8 mouse cellular contexts compared by ENCODE assay signal in genomic region chr6:86194941-86195932, GRCm38 (mm10). TPM values are rescaled to one million over a fixed set of nuclear protein-coding genes. Genes with fewer than 3 reads are reported as not detected.
DNase-seq lines count a peak whose midpoint lies in the region; ATAC-seq and TF ChIP-seq lines count a peak whose summit lies in the region.

TSS of gene Tgfa (plus strand) at chr6:86195223.

- peaks cover 9% of the 10 kb centered on the region; the same call in 1 of the 2 replicates for H3K27me3 ChIP-seq in G1E (ENCODE audit: insufficient read depth, low read length)
- peaks cover 55% of the 10 kb centered on the region for H3K27me3 ChIP-seq in forebrain, embryonic 13.5 days

- peaks cover 26% of the 10 kb centered on the region for H3K36me3 ChIP-seq in G1E (replicated peaks)
- no peaks in the 10 kb centered on the region for H3K36me3 ChIP-seq in forebrain, embryonic 13.5 days (ENCODE audit: poor library complexity, severe bottlenecking)

- intact Hi-C loops in heart, postnatal 25 days (cut with DNase I): loop anchor here (5.0 kb wide), 1 partner anchor 167 kb away; no protein-coding TSS in a partner anchor

- ATAC-seq in G1E (ENCODE audit: extremely low read depth, insufficient number of reproducible peaks, low FRiP score, poor library complexity, severe bottlenecking): peak; percentile 77
- peak; percentile 88 for ATAC-seq in forebrain, embryonic 13.5 days

- TF ChIP-seq CTCF in G1E (IDR thresholded peaks at IDR 0.05; ENCODE audit: low read depth, low read length): no peak
- TF ChIP-seq CTCF in lung, adult 2 months (IDR thresholded peaks at IDR 0.05; ENCODE audit: insufficient read depth, low read length): peak; percentile 39

- H3K9me3 ChIP-seq in G1E (replicated peaks): no peaks in the 10 kb centered on the region
- H3K9me3 ChIP-seq in forebrain, embryonic 13.5 days (replicated peaks): no peaks in the 10 kb centered on the region

- no peak within 1 kb of the TSS for H3K27ac ChIP-seq in brown adipose tissue, adult 24 weeks (replicated peaks; ENCODE audit: low read depth, low read length)
- H3K27ac ChIP-seq in forebrain, embryonic 13.5 days: no peak within 1 kb of the TSS

- peak within 1 kb of the TSS; percentile 68 for H3K9ac ChIP-seq in forebrain, embryonic 13.5 days

- H3K4me2 ChIP-seq in forebrain, embryonic 13.5 days: peak within 1 kb of the TSS; percentile 90

- no peak for TF ChIP-seq POLR2A in lung, adult 2 months (IDR thresholded peaks at IDR 0.05; ENCODE audit: borderline replicate concordance, extremely low read depth, low read depth, low read length)

- under 1% methylated on average over 93 of the region's 97 CpGs for WGBS in forebrain, embryonic 13.5 days
- whole genome bisulfite sequencing in lung, adult 2 months: under 1% methylated on average over 97 of the region's 97 CpGs

- peaks cover 64% of the 10 kb centered on the region for H3K4me1 ChIP-seq in G1E (ENCODE audit: insufficient read depth, low read depth, low read length)
- 0 out of 2 replicates have a peak, but pooled peaks cover 2% of the 10 kb centered on the region for H3K4me1 ChIP-seq in brown adipose tissue, adult 24 weeks (ENCODE audit: control insufficient read depth, insufficient read depth, insufficient read length, low read length)
- peaks cover 20% of the 10 kb centered on the region for H3K4me1 ChIP-seq in forebrain, embryonic 13.5 days
- no peaks in the 10 kb centered on the region for H3K4me1 ChIP-seq in lung, adult 2 months (ENCODE audit: control insufficient read depth, insufficient read depth, low read length)

- DNase-seq in G1E (ENCODE audit: low spot score): peak; percentile 87
- DNase-seq in heart, postnatal 25 days (ENCODE audit: low spot score): peak; percentile 53
- DNase-seq in layer of hippocampus, adult 18-20 months (ENCODE audit: low spot score in 2 of 2): peak; percentile 39 to 49
- peak; percentile 77 for DNase-seq in lung, adult 2 months
- DNase-seq in ovary, postnatal 10 days (ENCODE audit: low spot score): peak; percentile 38
- peak; percentile 72 to 73 for DNase-seq in urinary bladder, postnatal 36 days (ENCODE audit: low spot score in 2 of 2)

- H3K4me3 ChIP-seq in G1E (ENCODE audit: low read depth, low read length): peak within 1 kb of the TSS; percentile 83
- H3K4me3 ChIP-seq in brown adipose tissue, adult 24 weeks (ENCODE audit: insufficient read depth, low read depth, low read length): peak within 1 kb of the TSS; percentile 68
- peak within 1 kb of the TSS; percentile 68 for H3K4me3 ChIP-seq in forebrain, embryonic 13.5 days
- peak within 1 kb of the TSS; percentile 65 for H3K4me3 ChIP-seq in lung, adult 2 months (replicated peaks; ENCODE audit: extremely low read depth, low read depth, low read length)

RNA-seq across cellular contexts. Expression of gene Tgfa, which starts in this region (rescaled TPM):
- 25.6 and 28.8 TPM in 2 replicates for total RNA-seq in G1E (2014; fragmentation: Nextera tagmentation)
- 13.3 and 13.9 TPM in 2 replicates for total RNA-seq in G1E (2017)
- 30.6 and 32.5 TPM in 2 replicates for polyA plus RNA-seq in G1E (2012)
- 0.25 and 0.44 TPM in 2 replicates for polyA plus RNA-seq in brown adipose tissue, adult 24 weeks (2012; ENCODE audit: insufficient read depth, insufficient read length, missing spikeins)
- polyA plus RNA-seq in forebrain, embryonic 13.5 days (2015; fragmentation: Nextera tagmentation; extraction: Ambion mirVana): 3.5 and 4.6 TPM in 2 replicates
- total RNA-seq in heart, postnatal 25 days (2021): 1 to 10 TPM; 1.6 to 1.7 TPM
- total RNA-seq in layer of hippocampus, adult 18-20 months (2021): 10 to 100 TPM; 25.3 to 25.4 TPM
- 8.2 and 11.2 TPM in 2 replicates for polyA plus RNA-seq in lung, adult 2 months (2012; rRNA removed)

Comparison
In these comparisons a context has a peak if more than half of its experiments do, and no peak if none do; other contexts are left out.
1. RNA of gene Tgfa (total RNA-seq): 13.3 to 28.8 TPM in G1E and 25.3 to 25.4 TPM in layer of hippocampus, adult 18-20 months; 1.6 to 1.7 TPM in heart, postnatal 25 days; every median in the first group is over 4 times any median in the second.
2. Peak in every context shown above with its lines, with median percentiles within 50 percentile points of each other: DNase-seq and H3K4me3 ChIP-seq.